Mouse (Mus musculus) left cerebral cortex, adult 2 months (tissue): ENCODE results near the gene Hspa2. TPM values are rescaled to one million over a fixed set of nuclear protein-coding genes. Genes with fewer than 3 reads are reported as not detected.

ENCODE experiments used
- DNase-seq, 2 experiments: peaks; one replicate each; pipeline ENCODE4 v3.0.0; 2021 to 2022; ENCODE audit warnings: low spot score in 2 of 2, mixed read lengths in 1 of 2; ENCODE audit errors: extremely low spot score in 1 of 2
- H3K27ac ChIP-seq: fragments of 200-600 bp; 2 replicates; pipeline ENCODE4 v1.8.1; 2022
- H3K4me3 ChIP-seq: fragments of 200-600 bp; 2 replicates; pipeline ENCODE4 v1.8.1; 2022
- CTCF ChIP-seq: fragments of 200-600 bp; IDR thresholded peaks from 2 replicates; pipeline ENCODE4 v1.8.1; 2022; ENCODE audit warnings: antibody characterized with exemption, mild to moderate bottlenecking, moderate library complexity
- intact Hi-C: fragments of 180-260 bp; cut with DNase I; formaldehyde crosslinking; loops from one replicate; pipeline ENCODE4 v1.15.1; 2025
- total RNA-seq, 2 experiments: library from RNA; stranded (reverse); gene quantifications; 2 replicates each; pipeline ENCODE4 v1.2.3; 2021

Hspa2 gene
- total RNA-seq, 2 experiments from 2014 or later, result 64.9 to 66.4 TPM

- no peak; the same call in 1 of the 2 replicates for TF ChIP-seq CTCF
These were observed 33.8 kb upstream of the Hspa2 start, which contains the start of gene Zbtb1 for GRCm38 (mm10) chr12:76369978-76370830. Zbtb1 (plus strand) TSS chr12:76370266.

DNA sequence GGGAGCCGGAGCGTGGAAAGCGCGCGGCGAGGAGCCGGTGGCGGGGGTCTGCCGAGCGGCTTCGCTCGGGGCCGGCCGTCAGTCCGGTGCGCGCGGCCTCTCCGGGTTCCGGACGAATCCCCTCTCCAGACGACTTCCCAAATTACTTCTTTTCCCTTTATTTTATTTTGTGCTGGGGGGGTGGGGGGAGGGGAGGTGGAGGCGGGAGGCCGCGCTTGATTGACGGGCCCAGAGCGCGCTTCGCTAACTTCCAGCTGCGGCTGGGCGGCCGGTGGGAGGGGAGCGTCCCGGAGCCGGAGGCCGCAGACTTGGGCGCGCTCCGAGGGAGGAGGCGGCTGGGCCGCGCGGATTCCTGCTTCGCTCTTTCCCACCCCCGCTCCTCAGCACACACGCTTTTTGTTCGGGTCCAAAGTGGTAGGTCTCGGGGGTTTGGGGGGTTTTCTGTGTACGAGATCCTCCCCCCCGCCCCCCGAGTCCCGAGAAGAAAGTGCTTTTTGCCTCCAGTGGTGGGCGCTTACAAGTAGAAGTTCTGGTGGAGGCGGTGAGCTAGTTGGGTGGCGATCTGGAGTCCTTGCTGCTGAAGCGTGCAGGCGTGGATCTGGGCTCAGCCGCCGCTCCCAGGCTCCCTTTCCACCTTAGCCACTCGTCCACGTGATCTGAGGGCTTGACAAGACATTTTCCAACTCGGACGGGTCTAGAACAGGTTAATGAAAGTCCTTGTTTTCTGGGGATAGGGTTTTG lies 33.0 kb upstream of the Hspa2 start:
- peak overlapping the region; percentile 98 for H3K27ac ChIP-seq
- TF ChIP-seq CTCF, result no peak; the same call in 1 of the 2 replicates
- intact Hi-C loops, result loop anchor here (1.0 to 5.0 kb wide), 5 partner anchors 33 to 591 kb away; partner anchors contain the start of genes Hspa2 and Max
- peak; percentile 58 to 68 for DNase-seq
- peak overlapping the region; percentile 95 for H3K4me3 ChIP-seq

More at GRCm38 (mm10) chr12:76369978-76370830, 33.8 kb upstream of the Hspa2 start, which contains the start of gene Zbtb1:
- peak; percentile 80 to 84 for DNase-seq
- intact Hi-C loops, result loop anchor here (1.0 to 5.0 kb wide), 6 partner anchors 34 to 592 kb away; partner anchors contain the start of genes Hspa2 and Max
- Histone ChIP-seq H3K27ac (peak within 1 kb of the TSS; percentile 98), H3K4me3 (peak within 1 kb of the TSS; percentile 95)

GRCm38 (mm10) chr12:76372046-76372445 lies 31.9 kb upstream of the Hspa2 start:
- no peak for DNase-seq
- intact Hi-C loops, result loop anchor here (5.0 kb wide), 1 partner anchor 590 kb away; the partner anchor contains the start of gene Max
- no peak for TF ChIP-seq CTCF
- Histone ChIP-seq H3K4me3 (peak overlapping the region; percentile 95), H3K27ac (no peak overlapping the region)

- intact Hi-C loops, result loop anchor here (5.0 kb wide), 1 partner anchor 589 kb away; the partner anchor contains the start of gene Max
- Histone ChIP-seq H3K4me3 (no peak overlapping the region), H3K27ac (no peak overlapping the region)
- TF ChIP-seq CTCF, result no peak; the same call in 1 of the 2 replicates
- no peak for DNase-seq
These were observed 30.8 kb upstream of the Hspa2 start for GRCm38 (mm10) chr12:76372881-76373818.

DNA sequence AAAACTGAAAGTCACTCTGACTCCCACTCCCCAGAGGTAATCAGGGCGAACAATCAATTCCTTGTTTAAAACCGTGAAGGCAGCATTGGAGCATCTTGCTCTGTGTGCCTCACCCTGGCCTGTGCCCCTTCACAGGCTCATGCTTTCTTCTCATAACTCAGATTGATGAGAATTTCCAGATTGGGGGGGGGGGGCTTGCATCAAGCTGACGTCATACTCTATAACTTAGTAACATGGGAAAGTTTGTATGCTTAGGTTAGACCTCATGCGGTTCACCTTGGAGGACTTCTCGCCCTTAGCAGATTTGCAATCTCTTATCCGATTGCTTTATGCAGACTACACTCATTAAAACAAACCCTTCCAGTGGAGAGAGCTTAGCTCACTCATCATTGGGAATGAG lies 30.0 kb upstream of the Hspa2 start:
- Histone ChIP-seq H3K27ac (no peak overlapping the region), H3K4me3 (no peak overlapping the region)
- no peak for TF ChIP-seq CTCF
- intact Hi-C loops, result loop anchor here (5.0 kb wide), 1 partner anchor 588 kb away; the partner anchor contains the start of gene Max
- DNase-seq, result no peak

DNA sequence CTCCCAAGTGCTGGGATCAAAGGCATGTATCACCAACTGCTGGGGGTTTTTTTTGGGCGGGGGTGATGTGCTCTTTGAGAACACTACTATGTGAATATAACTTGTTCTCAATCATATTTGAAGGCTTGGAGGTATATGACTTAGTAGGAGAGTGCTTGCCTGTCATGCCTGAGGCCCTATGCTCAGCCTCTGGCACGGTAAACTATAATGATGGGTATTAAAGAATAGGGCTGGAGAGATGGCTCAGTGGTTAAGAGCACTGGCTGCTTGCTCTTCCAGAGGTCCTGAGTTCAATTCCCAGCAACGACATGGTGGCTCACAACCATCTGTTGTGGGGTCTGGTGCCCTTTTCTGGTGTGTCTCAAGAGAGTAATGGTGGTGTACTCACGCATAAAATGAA lies 29.1 kb upstream of the Hspa2 start:
- no peak for TF ChIP-seq CTCF
- Histone ChIP-seq H3K27ac (no peak overlapping the region), H3K4me3 (no peak overlapping the region)
- intact Hi-C loops, result loop anchor here (5.0 kb wide), 1 partner anchor 587 kb away; the partner anchor contains the start of gene Max
- no peak for DNase-seq

- intact Hi-C loops, result no loop called here
- no peak for DNase-seq
- Histone ChIP-seq H3K4me3 (no peak overlapping the region), H3K27ac (no peak overlapping the region)
- TF ChIP-seq CTCF, result no peak
These were observed 28.5 kb upstream of the Hspa2 start for GRCm38 (mm10) chr12:76375506-76375905.

DNA sequence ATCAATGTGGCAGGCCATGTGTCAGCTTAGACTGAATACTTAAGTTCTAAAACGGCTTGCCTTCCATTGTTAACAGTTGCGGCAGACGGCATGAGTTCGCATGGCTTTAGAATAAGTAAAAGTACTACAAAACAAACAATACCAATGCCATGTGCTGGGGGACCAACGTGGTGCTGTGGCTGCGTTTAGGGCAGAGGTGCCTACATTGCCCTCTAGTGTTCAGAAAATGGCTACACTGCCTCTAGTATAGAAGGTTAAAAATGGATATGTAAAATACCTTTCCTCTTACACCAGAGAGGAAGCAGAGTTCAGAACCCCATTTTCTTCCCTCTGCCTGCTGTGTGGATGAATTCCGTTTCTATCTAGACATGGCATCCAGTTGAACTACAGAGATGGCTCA lies 27.3 kb upstream of the Hspa2 start:
- no peak for DNase-seq
- TF ChIP-seq CTCF, result peak; percentile 69
- intact Hi-C loops, result no loop called here
- no peak overlapping the region for H3K27ac ChIP-seq
- H3K4me3 ChIP-seq, result no peak overlapping the region

DNA sequence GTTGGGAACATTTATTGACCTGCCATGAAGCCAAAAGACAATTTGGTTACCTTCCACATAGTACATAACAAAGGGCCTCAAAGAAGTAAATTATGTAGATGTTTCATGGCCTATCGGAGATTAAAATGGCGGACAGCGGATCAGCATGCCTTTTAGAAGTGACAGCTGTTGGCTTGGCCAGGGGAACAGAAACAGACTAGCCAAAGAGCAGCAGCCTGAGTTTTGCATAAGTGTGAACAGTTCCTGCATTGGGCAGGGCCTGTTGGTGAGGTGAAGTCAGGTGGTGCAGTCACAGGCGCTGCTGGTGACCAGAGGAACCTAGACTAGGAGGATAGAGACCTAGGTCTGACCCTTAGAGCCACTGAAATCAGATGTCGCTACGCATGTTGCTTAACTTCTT lies 26.9 kb upstream of the Hspa2 start:
- Histone ChIP-seq H3K4me3 (no peak overlapping the region), H3K27ac (no peak overlapping the region)
- intact Hi-C loops, result no loop called here
- TF ChIP-seq CTCF, result no peak
- DNase-seq, result no peak

- TF ChIP-seq CTCF, result no peak
- no peak for DNase-seq
- H3K4me3 ChIP-seq, result no peak overlapping the region
- intact Hi-C loops, result no loop called here
- no peak overlapping the region for H3K27ac ChIP-seq
These were observed 26.2 kb upstream of the Hspa2 start for GRCm38 (mm10) chr12:76377726-76378125.

- TF ChIP-seq CTCF, result no peak
- intact Hi-C loops, result no loop called here
- no peak for DNase-seq
- Histone ChIP-seq H3K27ac (no peak overlapping the region), H3K4me3 (no peak overlapping the region)
These were observed 25.4 kb upstream of the Hspa2 start for GRCm38 (mm10) chr12:76378556-76378955.
